Mouse (Mus musculus) limb, embryonic 15.5 days (tissue): ENCODE data around the gene Rgr. TPM values are rescaled to one million over a fixed set of nuclear protein-coding genes. Genes with fewer than 3 reads are reported as not detected.
"Not testable (repeated sequence)": the region's sequence is repeated elsewhere in the genome, so short reads cannot be mapped to it uniquely, and the experiment has no call there.

Source experiments
- ATAC-seq: fragments of 200-750 bp; cut with Nextera tagmentation; 2 replicates; pipeline ENCODE4 v1.8.0; 2017; ENCODE audit warnings: low read depth, moderate TSS enrichment; ENCODE audit not compliant: insufficient number of reproducible peaks, low FRiP score, low TSS enrichment
- H3K27ac ChIP-seq: fragments of 300-500 bp; sonication (generic); 2 replicates; pipeline ENCODE4 v1.5.1; 2015; ENCODE audit warnings: moderate library complexity, mild to moderate bottlenecking, inconsistent platforms
- H3K27me3 ChIP-seq: fragments of 300-500 bp; sonication (generic); 2 replicates; pipeline ENCODE4 v1.6.1; 2015; ENCODE audit warnings: inconsistent platforms
- H3K36me3 ChIP-seq: fragments of 300-500 bp; sonication (generic); 2 replicates; pipeline ENCODE4 v1.6.1; 2015; ENCODE audit warnings: inconsistent platforms
- H3K4me1 ChIP-seq: fragments of 300-500 bp; sonication (generic); 2 replicates; pipeline ENCODE4 v1.6.1; 2015; ENCODE audit warnings: inconsistent platforms
- H3K4me2 ChIP-seq: fragments of 300-500 bp; sonication (generic); 2 replicates; pipeline ENCODE4 v1.6.1; 2015; ENCODE audit warnings: mild to moderate bottlenecking, inconsistent platforms
- H3K4me3 ChIP-seq: fragments of 300-500 bp; sonication (generic); 2 replicates; pipeline ENCODE4 v1.5.1; 2015; ENCODE audit warnings: mild to moderate bottlenecking, inconsistent platforms
- H3K9ac ChIP-seq: fragments of 300-500 bp; sonication (generic); 2 replicates; pipeline ENCODE4 v1.6.1; 2015; ENCODE audit warnings: inconsistent platforms
- H3K9me3 ChIP-seq: fragments of 300-500 bp; sonication (generic); 2 replicates; pipeline ENCODE4 v1.6.1; 2016; ENCODE audit warnings: inconsistent platforms
- WGBS: fragments of 180-500 bp; shearing (Covaris S2); methylation state at CpG from one replicate; pipeline ENCODE4 v1.1.7; 2015; 5-methylcytosine and 5-hydroxymethylcytosine counted together
- polyA plus RNA-seq: library from polyadenylated mRNA; unstranded; fragments of >200 nt; fragmentation: Nextera tagmentation; extraction: Ambion mirVana; gene quantifications from 2 replicates; pipeline ENCODE4 v1.2.1, GENCODE M21; 2015

The Rgr gene
- polyA plus RNA-seq, 1 experiment from 2014 or later = 0.23 TPM

- H3K9ac ChIP-seq = no peak overlapping the region
- no peaks in the 10 kb centered on the region for H3K27me3 ChIP-seq
- WGBS = 71% methylated on average over 11 of the region's 11 CpGs
- no peak overlapping the region for H3K27ac ChIP-seq
- H3K36me3 ChIP-seq = no peaks in the 10 kb centered on the region
- no peak overlapping the region for H3K4me3 ChIP-seq
- H3K4me2 ChIP-seq = no peak overlapping the region
- no peak for ATAC-seq
- H3K4me1 ChIP-seq = no peaks in the 10 kb centered on the region
- H3K9me3 ChIP-seq = no peaks in the 10 kb centered on the region
These were observed 16.2 kb downstream of the Rgr start for GRCm38 (mm10) chr14:37032481-37033104.

- no peak overlapping the region for H3K4me2 ChIP-seq
- H3K27ac ChIP-seq = no peak overlapping the region
- H3K4me1 ChIP-seq = no peaks in the 10 kb centered on the region
- no peaks in the 10 kb centered on the region for H3K9me3 ChIP-seq
- no peak for ATAC-seq
- WGBS = 87% methylated on average over 3 of the region's 3 CpGs
- H3K4me3 ChIP-seq = no peak overlapping the region
- no peaks in the 10 kb centered on the region for H3K36me3 ChIP-seq
- H3K9ac ChIP-seq = no peak overlapping the region
- H3K27me3 ChIP-seq = no peaks in the 10 kb centered on the region
These were observed 20.2 kb downstream of the Rgr start for GRCm38 (mm10) chr14:37028555-37028954.

- no peaks in the 10 kb centered on the region for H3K9me3 ChIP-seq
- no peaks in the 10 kb centered on the region for H3K4me1 ChIP-seq
- no peak overlapping the region for H3K4me2 ChIP-seq
- no peaks in the 10 kb centered on the region for H3K36me3 ChIP-seq
- no peak for ATAC-seq
- H3K4me3 ChIP-seq = no peak overlapping the region
- H3K9ac ChIP-seq = no peak overlapping the region
- no peaks in the 10 kb centered on the region for H3K27me3 ChIP-seq
- no peak overlapping the region for H3K27ac ChIP-seq
- WGBS = 89% methylated on average over 3 of the region's 3 CpGs
These were observed 20.8 kb downstream of the Rgr start for GRCm38 (mm10) chr14:37027951-37028350.

- ATAC-seq = no peak
- Histone ChIP-seq H3K4me2 (no peak overlapping the region), H3K9me3 (no peaks in the 10 kb centered on the region), H3K4me1 (no peaks in the 10 kb centered on the region), H3K27me3 (no peaks in the 10 kb centered on the region), H3K9ac (no peak overlapping the region), H3K27ac (no peak overlapping the region), H3K4me3 (no peak overlapping the region), H3K36me3 (no peaks in the 10 kb centered on the region)
- WGBS = 75% methylated on average over 4 of the region's 4 CpGs
These were observed 21.4 kb downstream of the Rgr start for GRCm38 (mm10) chr14:37027248-37027933.

GRCm38 (mm10) chr14:37015894-37016293, 32.9 kb downstream of the Rgr start:
- no peak overlapping the region for H3K4me3 ChIP-seq
- no peak overlapping the region for H3K9ac ChIP-seq

GRCm38 (mm10) chr14:37013644-37014043, 35.1 kb downstream of the Rgr start:
- 60% methylated on average over 3 of the region's 3 CpGs for WGBS
- Histone ChIP-seq H3K36me3 (no peaks in the 10 kb centered on the region), H3K4me1 (no peaks in the 10 kb centered on the region), H3K27me3 (no peaks in the 10 kb centered on the region), H3K9ac (no peak overlapping the region), H3K4me3 (no peak overlapping the region), H3K27ac (no peak overlapping the region), H3K9me3 (no peaks in the 10 kb centered on the region), H3K4me2 (no peak overlapping the region)
- ATAC-seq = no peak

More at GRCm38 (mm10) chr14:37015894-37016293, 32.9 kb downstream of the Rgr start:
- no peaks in the 10 kb centered on the region for H3K9me3 ChIP-seq
- no peak overlapping the region for H3K27ac ChIP-seq
- 35% methylated on average over 5 of the region's 5 CpGs for WGBS
- no peaks in the 10 kb centered on the region for H3K27me3 ChIP-seq
- H3K4me2 ChIP-seq = no peak overlapping the region
- H3K36me3 ChIP-seq = no peaks in the 10 kb centered on the region
- no peak for ATAC-seq
- no peaks in the 10 kb centered on the region for H3K4me1 ChIP-seq

- H3K36me3 ChIP-seq = no peaks in the 10 kb centered on the region
- no peaks in the 10 kb centered on the region for H3K4me1 ChIP-seq
- H3K9me3 ChIP-seq = no peaks in the 10 kb centered on the region
- WGBS = 80% methylated on average over 2 of the region's 2 CpGs
- no peak overlapping the region for H3K4me2 ChIP-seq
- H3K27me3 ChIP-seq = no peaks in the 10 kb centered on the region
- no peak overlapping the region for H3K27ac ChIP-seq
- H3K9ac ChIP-seq = no peak overlapping the region
- ATAC-seq = no peak
- H3K4me3 ChIP-seq = no peak overlapping the region
These were observed 39.1 kb downstream of the Rgr start for GRCm38 (mm10) chr14:37009686-37010085.

GRCm38 (mm10) chr14:37006489-37006888, 42.3 kb downstream of the Rgr start:
- no peak for ATAC-seq
- no peak overlapping the region for H3K9ac ChIP-seq
- WGBS = 73% methylated on average over 8 of the region's 8 CpGs

GRCm38 (mm10) chr14:37005865-37006264, 42.9 kb downstream of the Rgr start:
- 31% methylated on average over 3 of the region's 3 CpGs for WGBS
- no peaks in the 10 kb centered on the region for H3K36me3 ChIP-seq
- no peak overlapping the region for H3K27ac ChIP-seq
- no peak overlapping the region for H3K4me3 ChIP-seq
- no peaks in the 10 kb centered on the region for H3K27me3 ChIP-seq
- H3K9ac ChIP-seq = no peak overlapping the region
- H3K4me2 ChIP-seq = no peak overlapping the region
- no peaks in the 10 kb centered on the region for H3K9me3 ChIP-seq
- no peaks in the 10 kb centered on the region for H3K4me1 ChIP-seq
- no peak for ATAC-seq

More at GRCm38 (mm10) chr14:37006489-37006888, 42.3 kb downstream of the Rgr start:
- Histone ChIP-seq H3K4me2 (no peak overlapping the region), H3K27me3 (no peaks in the 10 kb centered on the region), H3K27ac (no peak overlapping the region), H3K4me1 (no peaks in the 10 kb centered on the region), H3K36me3 (no peaks in the 10 kb centered on the region), H3K4me3 (no peak overlapping the region), H3K9me3 (no peaks in the 10 kb centered on the region)

- Histone ChIP-seq H3K36me3 (no peaks in the 10 kb centered on the region), H3K27me3 (no peaks in the 10 kb centered on the region), H3K4me1 (no peaks in the 10 kb centered on the region), H3K4me3 (no peak overlapping the region), H3K27ac (no peak overlapping the region), H3K9me3 (no peaks in the 10 kb centered on the region), H3K9ac (no peak overlapping the region), H3K4me2 (no peak overlapping the region)
- no peak for ATAC-seq
- 74% methylated on average over 8 of the region's 8 CpGs for WGBS
These were observed 45.2 kb downstream of the Rgr start for GRCm38 (mm10) chr14:37003431-37004095.

- no peaks in the 10 kb centered on the region for H3K27me3 ChIP-seq
- no peaks in the 10 kb centered on the region for H3K36me3 ChIP-seq
- ATAC-seq = no peak
- WGBS = 72% methylated on average over 2 of the region's 2 CpGs
- no peak overlapping the region for H3K9ac ChIP-seq
- H3K4me3 ChIP-seq = no peak overlapping the region
- no peaks in the 10 kb centered on the region for H3K4me1 ChIP-seq
- no peak overlapping the region for H3K4me2 ChIP-seq
- H3K27ac ChIP-seq = no peak overlapping the region
- H3K9me3 ChIP-seq = no peaks in the 10 kb centered on the region
These were observed 45.9 kb downstream of the Rgr start for GRCm38 (mm10) chr14:37002852-37003251.

GRCm38 (mm10) chr14:37000780-37001179, 48.0 kb downstream of the Rgr start:
- H3K9me3 ChIP-seq, H3K4me2 ChIP-seq, H3K9ac ChIP-seq, ATAC-seq, H3K27me3 ChIP-seq, H3K27ac ChIP-seq, H3K36me3 ChIP-seq, H3K4me3 ChIP-seq, H3K4me1 ChIP-seq: not testable (repeated sequence)
- 70% methylated on average over 6 of the region's 6 CpGs for WGBS
